8 mouse cellular contexts compared by ENCODE assay signal in the genomic region with DNA sequence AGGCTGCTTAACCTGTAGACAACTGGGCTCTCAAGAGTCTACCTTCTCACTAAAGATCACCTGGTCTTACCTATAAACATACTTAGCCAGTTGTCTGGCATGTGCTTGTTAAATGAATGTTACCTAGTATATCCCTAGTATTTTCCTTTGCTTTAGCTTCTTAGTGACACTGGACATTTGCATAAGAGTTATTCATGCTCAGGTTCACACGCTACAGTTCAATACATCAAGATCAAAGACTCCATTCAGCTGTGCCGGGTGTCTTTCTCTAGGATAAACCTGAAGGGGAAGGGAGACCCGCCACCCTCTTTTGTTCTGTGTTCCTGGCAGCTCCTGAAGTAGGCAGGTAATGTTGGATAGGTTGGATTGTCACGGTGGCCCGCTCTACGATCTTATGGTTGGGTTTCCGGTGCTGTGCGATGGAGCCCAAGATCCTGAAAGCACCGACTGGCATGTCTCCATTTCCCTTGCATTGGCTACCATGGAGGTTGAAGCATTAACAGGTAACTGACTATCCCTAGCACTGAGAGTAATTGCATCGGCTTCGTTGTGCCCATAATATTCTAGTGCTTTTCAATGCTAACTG. TPM values are rescaled to one million over a fixed set of nuclear protein-coding genes. Genes with fewer than 3 reads are reported as not detected.
DNase-seq lines count a peak whose midpoint lies in the region; ATAC-seq and TF ChIP-seq lines count a peak whose summit lies in the region.

No protein-coding gene starts in this region.

- peak; percentile 39 for DNase-seq in CD4-positive, CD25-positive, alpha-beta regulatory T cell, adult 2 months (ENCODE audit: low read depth, low spot score)
- peak; percentile 33 for DNase-seq in lung, postnatal 0 days (ENCODE audit: low spot score)
- no peak for DNase-seq in lung, adult 2 months
- no peak for DNase-seq in urinary bladder, postnatal 4 days (ENCODE audit: low spot score in 2 of 2)
- DNase-seq in layer of hippocampus, adult 9-10 months (ENCODE audit: low spot score), result no peak

- TF ChIP-seq CTCF in lung, postnatal 0 days (IDR thresholded peaks at IDR 0.05), result no peak
- TF ChIP-seq CTCF in lung, adult 2 months (IDR thresholded peaks at IDR 0.05; ENCODE audit: insufficient read depth, low read length), result no peak
- no peak for TF ChIP-seq CTCF in small intestine, adult 2 months (IDR thresholded peaks at IDR 0.05; ENCODE audit: extremely low read depth, insufficient read length, insufficient replicate concordance, low read depth, low read length)

- peak overlapping the region; percentile 98; the same call in 1 of the 2 replicates for H3K27ac ChIP-seq in lung, postnatal 0 days (ENCODE audit: low read length)
- peak overlapping the region; percentile 97 for H3K27ac ChIP-seq in intestine, embryonic 16.5 days (ENCODE audit: low read length)
- peak overlapping the region; percentile 96 for H3K27ac ChIP-seq in small intestine, adult 2 months (ENCODE audit: insufficient read depth, low read depth, low read length)

- peaks cover 22% of the 10 kb centered on the region; the same call in 1 of the 2 replicates for H3K4me1 ChIP-seq in lung, postnatal 0 days (ENCODE audit: insufficient read depth, low read depth, low read length)
- H3K4me1 ChIP-seq in lung, adult 2 months (ENCODE audit: control insufficient read depth, insufficient read depth, low read length), result peaks cover 27% of the 10 kb centered on the region
- peaks cover 27% of the 10 kb centered on the region for H3K4me1 ChIP-seq in intestine, embryonic 16.5 days (ENCODE audit: control insufficient read depth, insufficient read depth, low read length)
- H3K4me1 ChIP-seq in small intestine, adult 2 months (ENCODE audit: control insufficient read depth, insufficient read depth, insufficient read length, low read length), result peaks cover 26% of the 10 kb centered on the region; the same call in 1 of the 2 replicates

- no peak for TF ChIP-seq POLR2A in lung, adult 2 months (IDR thresholded peaks at IDR 0.05; ENCODE audit: borderline replicate concordance, extremely low read depth, low read depth, low read length)
- no peak for TF ChIP-seq POLR2A in small intestine, adult 2 months (IDR thresholded peaks at IDR 0.05; ENCODE audit: low read depth, low read length)

- WGBS in lung, postnatal 0 days, result 18% methylated on average over 11 of the region's 11 CpGs
- 25% methylated on average over 11 of the region's 11 CpGs for WGBS in lung, adult 2 months
- WGBS in intestine, embryonic 16.5 days, result 17% methylated on average over 11 of the region's 11 CpGs
- 45% methylated on average over 11 of the region's 11 CpGs for WGBS in small intestine, adult 2 months

- no peak for ATAC-seq in CD4-positive, CD25-positive, alpha-beta regulatory T cell, adult 4 months
- ATAC-seq in lung, postnatal 0 days, result no peak
- ATAC-seq in intestine, embryonic 16.5 days, result no peak

- peak overlapping the region; percentile 84 for H3K4me2 ChIP-seq in lung, postnatal 0 days (replicated peaks; ENCODE audit: low read depth, low read length)
- peak overlapping the region; percentile 65 for H3K4me2 ChIP-seq in intestine, embryonic 16.5 days (ENCODE audit: low read depth, low read length)

- no peak overlapping the region for H3K9ac ChIP-seq in lung, postnatal 0 days (replicated peaks; ENCODE audit: low read depth)
- peak overlapping the region; percentile 62; the same call in 1 of the 2 replicates for H3K9ac ChIP-seq in intestine, embryonic 16.5 days (ENCODE audit: low read depth, low read length)

- TF ChIP-seq EP300 in lung, postnatal 0 days (IDR thresholded peaks at IDR 0.05), result 0 out of 2 replicates have a peak, but pooled peaks have one; percentile 14

- no peaks in the 10 kb centered on the region for H3K27me3 ChIP-seq in lung, postnatal 0 days (replicated peaks; ENCODE audit: insufficient read depth, low read length)
- H3K27me3 ChIP-seq in intestine, embryonic 16.5 days (replicated peaks; ENCODE audit: control insufficient read depth, insufficient read depth, low read length), result no peaks in the 10 kb centered on the region
- no peaks in the 10 kb centered on the region for H3K27me3 ChIP-seq in small intestine, adult 2 months (ENCODE audit: control insufficient read depth, insufficient read depth, low read length)

- H3K36me3 ChIP-seq in lung, postnatal 0 days (ENCODE audit: insufficient read depth, low read length), result no peaks in the 10 kb centered on the region
- H3K36me3 ChIP-seq in intestine, embryonic 16.5 days (ENCODE audit: control insufficient read depth, insufficient read depth, low read length), result no peaks in the 10 kb centered on the region
- H3K36me3 ChIP-seq in small intestine, adult 2 months (ENCODE audit: control insufficient read depth, insufficient read depth, low read length), result no peaks in the 10 kb centered on the region

- H3K4me3 ChIP-seq in lung, postnatal 0 days (ENCODE audit: low read depth, low read length), result peak overlapping the region; percentile 81
- no peak overlapping the region for H3K4me3 ChIP-seq in lung, adult 2 months (replicated peaks; ENCODE audit: extremely low read depth, low read depth, low read length)
- peak overlapping the region; percentile 89 for H3K4me3 ChIP-seq in intestine, embryonic 16.5 days (ENCODE audit: low read length)
- peak overlapping the region; percentile 9; the same call in 1 of the 2 replicates for H3K4me3 ChIP-seq in small intestine, adult 2 months (ENCODE audit: low read depth, low read length)

- no peaks in the 10 kb centered on the region for H3K9me3 ChIP-seq in lung, postnatal 0 days (ENCODE audit: low read length)
- H3K9me3 ChIP-seq in intestine, embryonic 16.5 days (ENCODE audit: control insufficient read depth, low read length), result no peaks in the 10 kb centered on the region

RNA-seq across cellular contexts. Expression of a gene that starts 1.7 kb away (rescaled TPM):
- 1 to 10 TPM; 5.1 to 5.9 TPM for polyA plus RNA-seq in CD4-positive, CD25-positive, alpha-beta regulatory T cell, adult 4 months (2017; shearing (Covaris generic))
- 4.7 and 4.9 TPM in 2 replicates for polyA plus RNA-seq in lung, postnatal 0 days (2015; fragmentation: Nextera tagmentation; extraction: Ambion mirVana)
- 21.3 and 22.2 TPM in 2 replicates for polyA plus RNA-seq in lung, adult 2 months (2012; rRNA removed)
- 3.1 and 4.0 TPM in 2 replicates for polyA plus RNA-seq in intestine, embryonic 16.5 days (2015; fragmentation: Nextera tagmentation; extraction: Ambion mirVana)
- 9.5 and 23.6 TPM in 2 replicates for polyA plus RNA-seq in small intestine, adult 2 months (2012; rRNA removed)

RNA-seq across cellular contexts. Expression of a gene that starts 58.4 kb away (rescaled TPM):
- polyA plus RNA-seq in CD4-positive, CD25-positive, alpha-beta regulatory T cell, adult 4 months (2017; shearing (Covaris generic)), result 10 to 100 TPM; 29.2 to 36.8 TPM
- polyA plus RNA-seq in lung, postnatal 0 days (2015; fragmentation: Nextera tagmentation; extraction: Ambion mirVana), result 13.7 and 18.1 TPM in 2 replicates
- 2.5 and 2.6 TPM in 2 replicates for polyA plus RNA-seq in lung, adult 2 months (2012; rRNA removed)
- 36.2 and 41.4 TPM in 2 replicates for polyA plus RNA-seq in intestine, embryonic 16.5 days (2015; fragmentation: Nextera tagmentation; extraction: Ambion mirVana)
- 0.65 and 1.6 TPM in 2 replicates for polyA plus RNA-seq in small intestine, adult 2 months (2012; rRNA removed)

Comparison
In these comparisons a context has a peak if more than half of its experiments do, and no peak if none do; other contexts are left out.
1. DNase-seq: peak in CD4-positive, CD25-positive, alpha-beta regulatory T cell, adult 2 months (single experiment) and lung, postnatal 0 days (single experiment); none in lung, adult 2 months (single experiment), urinary bladder, postnatal 4 days (0 of 2) and layer of hippocampus, adult 9-10 months (single experiment).
2. Peak in every context shown above with its lines, with median percentiles within 50 percentile points of each other: H3K27ac ChIP-seq.